Mouse (Mus musculus): Measurements from ENCODE around the gene Dst.

GRCm38 (mm10) chr1:33992810-33993209 lies 84.8 kb downstream of the Dst start:
- TF ChIP-seq ETS1 (conservative IDR thresholded peaks at IDR 0.05; ENCODE audit: low read depth, low read length) (no peak), POLR2A (IDR thresholded peaks at IDR 0.05; ENCODE audit: low read depth, low read length) (no peak), CTCF (conservative IDR thresholded peaks at IDR 0.05 in 1 of 2, IDR thresholded peaks at IDR 0.05 in 1 of 2; ENCODE audit: low read depth in 2 of 2, low read length in 2 of 2) (no peak), SMC3 (IDR thresholded peaks at IDR 0.05; ENCODE audit: low read depth, low read length) (no peak), HCFC1 (IDR thresholded peaks at IDR 0.05; ENCODE audit: low read depth, low read length) (no peak), RAD21 (IDR thresholded peaks at IDR 0.05; ENCODE audit: low read depth, low read length) (no peak), NRF1 (IDR thresholded peaks at IDR 0.05; ENCODE audit: low read depth, low read length) (no peak), UBTF (IDR thresholded peaks at IDR 0.05; ENCODE audit: low read depth, low read length) (no peak), ELF1 (IDR thresholded peaks at IDR 0.05; ENCODE audit: low read depth, low read length) (no peak), CHD1 (IDR thresholded peaks at IDR 0.05; ENCODE audit: low read depth, low read length) (no peak), ZNF384 (IDR thresholded peaks at IDR 0.05; ENCODE audit: low read depth, low read length) (no peak)
